Mouse (Mus musculus): Measurements from ENCODE around the gene Fastkd5. TPM values are rescaled to one million over a fixed set of nuclear protein-coding genes. Genes with fewer than 3 reads are reported as not detected.
A peak's percentile ranks its signal among the peaks of the same experiment; 100 is the strongest.

Gene Fastkd5
- polyA plus RNA-seq, 1 experiment from 2014 or later, result 23.8 TPM

GRCm38 (mm10) chr2:130641351-130642025 is 11.7 kb upstream of the Fastkd5 start:
- Histone ChIP-seq H3K27me3 (ENCODE audit: control insufficient read depth, insufficient read depth, low read length) (peaks cover 14% of the 10 kb centered on the region), H3K4me2 (ENCODE audit: low read depth, low read length) (no peak overlapping the region; the same call in 1 of the 2 replicates), H3K4me3 (ENCODE audit: low read depth, low read length) (peak overlapping the region; percentile 58; the same call in 1 of the 2 replicates), H3K36me3 (replicated peaks; ENCODE audit: control insufficient read depth, insufficient read depth, low read depth, low read length) (no peaks in the 10 kb centered on the region), H3K4me1 (ENCODE audit: control insufficient read depth, insufficient read depth, low read length) (no peaks in the 10 kb centered on the region), H3K27ac (replicated peaks; ENCODE audit: low read depth, low read length) (no peak overlapping the region), H3K9ac (replicated peaks; ENCODE audit: low read length) (no peak overlapping the region), H3K9me3 (replicated peaks; ENCODE audit: control insufficient read depth, low read length) (no peaks in the 10 kb centered on the region)
- WGBS, result 64% methylated on average over 6 of the region's 6 CpGs
- no peak for ATAC-seq (replicated peaks; ENCODE audit: insufficient number of reproducible peaks, low FRiP score, low TSS enrichment, low read depth)
- no peak for DNase-seq (ENCODE audit: low spot score)

- H3K27me3 ChIP-seq (ENCODE audit: control insufficient read depth, insufficient read depth, low read length), result peaks cover 30% of the 10 kb centered on the region
- H3K9me3 ChIP-seq (replicated peaks; ENCODE audit: control insufficient read depth, low read length), result no peaks in the 10 kb centered on the region
- no peak overlapping the region for H3K4me2 ChIP-seq (ENCODE audit: low read depth, low read length)
- 77% methylated on average over 6 of the region's 6 CpGs for WGBS
- no peak overlapping the region for H3K27ac ChIP-seq (replicated peaks; ENCODE audit: low read depth, low read length)
- H3K4me3 ChIP-seq (ENCODE audit: low read depth, low read length), result no peak overlapping the region
- ATAC-seq (replicated peaks; ENCODE audit: insufficient number of reproducible peaks, low FRiP score, low TSS enrichment, low read depth) (no peak), DNase-seq (ENCODE audit: low spot score) (no peak)
- H3K36me3 ChIP-seq (replicated peaks; ENCODE audit: control insufficient read depth, insufficient read depth, low read depth, low read length), result no peaks in the 10 kb centered on the region
- H3K9ac ChIP-seq (replicated peaks; ENCODE audit: low read length), result no peak overlapping the region
- H3K4me1 ChIP-seq (ENCODE audit: control insufficient read depth, insufficient read depth, low read length), result peaks cover 9% of the 10 kb centered on the region
These were observed 9.4 kb upstream of the Fastkd5 start for GRCm38 (mm10) chr2:130639276-130639675.

- H3K4me1 ChIP-seq (ENCODE audit: control insufficient read depth, insufficient read depth, low read length), result peaks cover 9% of the 10 kb centered on the region
- ATAC-seq (replicated peaks; ENCODE audit: insufficient number of reproducible peaks, low FRiP score, low TSS enrichment, low read depth) (no peak), DNase-seq (ENCODE audit: low spot score) (no peak)
- no peak overlapping the region for H3K4me2 ChIP-seq (ENCODE audit: low read depth, low read length)
- H3K9ac ChIP-seq (replicated peaks; ENCODE audit: low read length), result no peak overlapping the region
- no peak overlapping the region for H3K27ac ChIP-seq (replicated peaks; ENCODE audit: low read depth, low read length)
- 27% methylated on average over 16 of the region's 16 CpGs for WGBS
- no peaks in the 10 kb centered on the region for H3K36me3 ChIP-seq (replicated peaks; ENCODE audit: control insufficient read depth, insufficient read depth, low read depth, low read length)
- no peak overlapping the region for H3K4me3 ChIP-seq (ENCODE audit: low read depth, low read length)
- H3K27me3 ChIP-seq (ENCODE audit: control insufficient read depth, insufficient read depth, low read length), result peaks cover 31% of the 10 kb centered on the region
- no peaks in the 10 kb centered on the region for H3K9me3 ChIP-seq (replicated peaks; ENCODE audit: control insufficient read depth, low read length)
These were observed 8.3 kb upstream of the Fastkd5 start for GRCm38 (mm10) chr2:130638101-130638611.

GRCm38 (mm10) chr2:130635847-130636246 is 6.0 kb upstream of the Fastkd5 start:
- WGBS, result 13% methylated on average over 21 of the region's 21 CpGs
- peak; percentile 20 for DNase-seq (ENCODE audit: low spot score)
- Histone ChIP-seq H3K4me2 (ENCODE audit: low read depth, low read length) (peak overlapping the region; percentile 90), H3K9ac (replicated peaks; ENCODE audit: low read length) (peak overlapping the region; percentile 22), H3K36me3 (replicated peaks; ENCODE audit: control insufficient read depth, insufficient read depth, low read depth, low read length) (no peaks in the 10 kb centered on the region), H3K4me3 (ENCODE audit: low read depth, low read length) (peak overlapping the region; percentile 5; the same call in 1 of the 2 replicates), H3K27ac (replicated peaks; ENCODE audit: low read depth, low read length) (no peak overlapping the region), H3K4me1 (ENCODE audit: control insufficient read depth, insufficient read depth, low read length) (peaks cover 9% of the 10 kb centered on the region), H3K9me3 (replicated peaks; ENCODE audit: control insufficient read depth, low read length) (no peaks in the 10 kb centered on the region), H3K27me3 (ENCODE audit: control insufficient read depth, insufficient read depth, low read length) (peaks cover 31% of the 10 kb centered on the region)
- no peak for ATAC-seq (replicated peaks; ENCODE audit: insufficient number of reproducible peaks, low FRiP score, low TSS enrichment, low read depth)

GRCm38 (mm10) chr2:130634739-130635411 is 5.0 kb upstream of the Fastkd5 start:
- Histone ChIP-seq H3K27me3 (ENCODE audit: control insufficient read depth, insufficient read depth, low read length) (peaks cover 31% of the 10 kb centered on the region), H3K4me3 (ENCODE audit: low read depth, low read length) (peak overlapping the region; percentile 31), H3K27ac (replicated peaks; ENCODE audit: low read depth, low read length) (no peak overlapping the region), H3K36me3 (replicated peaks; ENCODE audit: control insufficient read depth, insufficient read depth, low read depth, low read length) (no peaks in the 10 kb centered on the region), H3K9ac (replicated peaks; ENCODE audit: low read length) (peak overlapping the region; percentile 55), H3K4me1 (ENCODE audit: control insufficient read depth, insufficient read depth, low read length) (peaks cover 9% of the 10 kb centered on the region), H3K4me2 (ENCODE audit: low read depth, low read length) (peak overlapping the region; percentile 90), H3K9me3 (replicated peaks; ENCODE audit: control insufficient read depth, low read length) (no peaks in the 10 kb centered on the region)
- DNase-seq (ENCODE audit: low spot score) (peak; percentile 64), ATAC-seq (replicated peaks; ENCODE audit: insufficient number of reproducible peaks, low FRiP score, low TSS enrichment, low read depth) (peak; percentile 68)
- under 1% methylated on average over 38 of the region's 38 CpGs for WGBS

GRCm38 (mm10) chr2:130634006-130634738 is 4.3 kb upstream of the Fastkd5 start:
- no peaks in the 10 kb centered on the region for H3K36me3 ChIP-seq (replicated peaks; ENCODE audit: control insufficient read depth, insufficient read depth, low read depth, low read length)
- peak overlapping the region; percentile 55; the same call in 1 of the 2 replicates for H3K9ac ChIP-seq (replicated peaks; ENCODE audit: low read length)
- H3K9me3 ChIP-seq (replicated peaks; ENCODE audit: control insufficient read depth, low read length), result no peaks in the 10 kb centered on the region
- peaks cover 31% of the 10 kb centered on the region for H3K27me3 ChIP-seq (ENCODE audit: control insufficient read depth, insufficient read depth, low read length)
- WGBS, result 15% methylated on average over 14 of the region's 14 CpGs
- H3K27ac ChIP-seq (replicated peaks; ENCODE audit: low read depth, low read length), result no peak overlapping the region
- H3K4me1 ChIP-seq (ENCODE audit: control insufficient read depth, insufficient read depth, low read length), result peaks cover 9% of the 10 kb centered on the region
- peak overlapping the region; percentile 31; the same call in 1 of the 2 replicates for H3K4me3 ChIP-seq (ENCODE audit: low read depth, low read length)
- ATAC-seq (replicated peaks; ENCODE audit: insufficient number of reproducible peaks, low FRiP score, low TSS enrichment, low read depth), result peak; percentile 26
- H3K4me2 ChIP-seq (ENCODE audit: low read depth, low read length), result peak overlapping the region; percentile 90
- DNase-seq (ENCODE audit: low spot score), result peak; percentile 22

- Histone ChIP-seq H3K36me3 (replicated peaks; ENCODE audit: control insufficient read depth, insufficient read depth, low read depth, low read length) (no peaks in the 10 kb centered on the region), H3K27me3 (ENCODE audit: control insufficient read depth, insufficient read depth, low read length) (peaks cover 25% of the 10 kb centered on the region), H3K4me1 (ENCODE audit: control insufficient read depth, insufficient read depth, low read length) (peaks cover 9% of the 10 kb centered on the region), H3K4me2 (ENCODE audit: low read depth, low read length) (no peak overlapping the region), H3K27ac (replicated peaks; ENCODE audit: low read depth, low read length) (no peak overlapping the region), H3K9me3 (replicated peaks; ENCODE audit: control insufficient read depth, low read length) (no peaks in the 10 kb centered on the region), H3K4me3 (ENCODE audit: low read depth, low read length) (no peak overlapping the region), H3K9ac (replicated peaks; ENCODE audit: low read length) (no peak overlapping the region)
- ATAC-seq (replicated peaks; ENCODE audit: insufficient number of reproducible peaks, low FRiP score, low TSS enrichment, low read depth) (no peak), DNase-seq (ENCODE audit: low spot score) (peak; percentile 36)
- WGBS, result 41% methylated on average over 5 of the region's 5 CpGs
These were observed 3.3 kb upstream of the Fastkd5 start for GRCm38 (mm10) chr2:130632887-130633675.

Measured in embryonic facial prominence, embryonic 11.5 days (tissue).